Mouse (Mus musculus): Measurements from ENCODE around the gene Pum3. TPM values are rescaled to one million over a fixed set of nuclear protein-coding genes. Genes with fewer than 3 reads are reported as not detected.

Gene Pum3
- total and polyA plus RNA-seq, 3 experiments, result 54.4 to 210 (median 83.3) TPM

DNA sequence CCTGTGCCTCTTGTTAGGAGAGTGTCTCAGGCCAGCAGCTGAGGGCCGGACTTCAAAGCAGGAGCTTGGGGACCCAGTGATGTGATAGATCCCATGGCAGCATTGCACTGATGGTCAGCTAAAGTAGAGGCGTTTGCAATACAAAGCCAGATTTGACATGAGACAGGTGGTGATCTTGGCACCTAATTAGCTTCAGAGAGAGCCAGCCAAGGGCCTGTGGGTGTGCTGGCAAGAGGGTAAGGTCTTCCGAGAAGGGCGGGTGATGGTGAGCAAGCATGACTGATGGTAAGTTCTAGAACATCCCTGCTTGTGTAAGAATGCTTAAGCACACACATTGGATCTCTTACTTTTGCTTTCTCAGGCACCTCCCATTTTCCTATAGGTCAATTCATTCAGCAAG, 37.1 kb upstream of the Pum3 start:
- TF ChIP-seq MEF2A (IDR thresholded peaks at IDR 0.05; ENCODE audit: borderline replicate concordance, low read depth, low read length), result no peak
- TF ChIP-seq MAX (IDR thresholded peaks at IDR 0.05; ENCODE audit: low read length), result no peak
- no peak for TF ChIP-seq USF1 (IDR thresholded peaks at IDR 0.05; ENCODE audit: low read depth, low read length)
- no peak for TF ChIP-seq JUN (IDR thresholded peaks at IDR 0.05; ENCODE audit: insufficient read depth, low read depth, low read length)
- TF ChIP-seq UBTF (IDR thresholded peaks at IDR 0.05; ENCODE audit: low read depth, low read length), result no peak
- no peak for TF ChIP-seq IRF4 (IDR thresholded peaks at IDR 0.05; ENCODE audit: low read depth, low read length)
- TF ChIP-seq NRF1 (IDR thresholded peaks at IDR 0.05; ENCODE audit: low read depth, low read length), result no peak
- no peak for TF ChIP-seq BHLHE40 (IDR thresholded peaks at IDR 0.05; ENCODE audit: low read depth, low read length)
- no peak for TF ChIP-seq SIN3A (IDR thresholded peaks at IDR 0.05; ENCODE audit: low read length)
- TF ChIP-seq RCOR1 (conservative IDR thresholded peaks at IDR 0.05; ENCODE audit: low read depth, low read length), result no peak
- no peak for TF ChIP-seq SMC3 (IDR thresholded peaks at IDR 0.05; ENCODE audit: low read depth, low read length)
- no peak for TF ChIP-seq ZC3H11A (IDR thresholded peaks at IDR 0.05; ENCODE audit: low read depth, low read length)
- no peak for TF ChIP-seq KAT2A (IDR thresholded peaks at IDR 0.05; ENCODE audit: insufficient replicate concordance, low read length)
- no peak for TF ChIP-seq TCF12 (IDR thresholded peaks at IDR 0.05; ENCODE audit: low read depth, low read length)
- no peak for TF ChIP-seq CHD2 (IDR thresholded peaks at IDR 0.05; ENCODE audit: low read length)
- no peak for TF ChIP-seq HCFC1 (IDR thresholded peaks at IDR 0.05; ENCODE audit: low read depth, low read length)
- TF ChIP-seq CHD1 (IDR thresholded peaks at IDR 0.05; ENCODE audit: low read depth, low read length), result no peak
- no peak for TF ChIP-seq RAD21 (IDR thresholded peaks at IDR 0.05; ENCODE audit: low read depth, low read length)
- in situ Hi-C loops (cut with MboI; ENCODE audit: low pct_ligation_motif_present, low pct_unique_long_range_greater_than_20kb, low sequenced_read_pairs), result loop anchor here (25.0 kb wide), 1 partner anchor 221 kb away; no protein-coding TSS in a partner anchor
- H3K4me2 ChIP-seq (ENCODE audit: insufficient read depth, low read depth, poor library complexity, severe bottlenecking), result no peak overlapping the region
- no peaks in the 10 kb centered on the region for H3K27me3 ChIP-seq (replicated peaks)
- H3K9me3 ChIP-seq (replicated peaks; ENCODE audit: low read length), result no peaks in the 10 kb centered on the region
- H3K4me1 ChIP-seq (ENCODE audit: control insufficient read depth in 1 of 2, insufficient read depth in 2 of 2), result no peaks in the 10 kb centered on the region
- DNase-seq (ENCODE audit: extremely low read depth), result no peak
- no peak overlapping the region for H3K4me3 ChIP-seq (replicated peaks in 1 of 3; ENCODE audit: low read depth in 2 of 3, low read length in 2 of 3, poor library complexity in 1 of 3)
- dilution Hi-C loops (cut with MboI; ENCODE audit: extremely low pct_ligation_motif_present, extremely low pct_unique_long_range_greater_than_20kb, low sequenced_read_pairs), result no loop called here
- H3K9ac ChIP-seq (ENCODE audit: insufficient read depth, low read depth), result no peak overlapping the region
- no peak overlapping the region for H3K27ac ChIP-seq (ENCODE audit: insufficient read depth, low read depth)
- no peaks in the 10 kb centered on the region for H3K79me2 ChIP-seq (replicated peaks; ENCODE audit: control insufficient read depth, extremely low read depth, insufficient read depth, poor library complexity, severe bottlenecking)
- no peaks in the 10 kb centered on the region for H3K36me3 ChIP-seq (replicated peaks in 1 of 2; ENCODE audit: control insufficient read depth in 1 of 2, insufficient read depth in 1 of 2, low read length in 1 of 2)

GRCm38 (mm10) chr19:27462656-27463055, 33.0 kb upstream of the Pum3 start:
- in situ Hi-C loops (cut with MboI; ENCODE audit: low pct_ligation_motif_present, low pct_unique_long_range_greater_than_20kb, low sequenced_read_pairs), result loop anchor here (25.0 kb wide), 1 partner anchor 225 kb away; no protein-coding TSS in a partner anchor
- Histone ChIP-seq H3K36me3 (replicated peaks in 1 of 2; ENCODE audit: control insufficient read depth in 1 of 2, insufficient read depth in 1 of 2, low read length in 1 of 2) (no peaks in the 10 kb centered on the region), H3K79me2 (replicated peaks; ENCODE audit: control insufficient read depth, extremely low read depth, insufficient read depth, poor library complexity, severe bottlenecking) (no peaks in the 10 kb centered on the region), H3K9me3 (replicated peaks; ENCODE audit: low read length) (no peaks in the 10 kb centered on the region), H3K27me3 (replicated peaks) (no peaks in the 10 kb centered on the region), H3K27ac (ENCODE audit: insufficient read depth, low read depth) (no peak overlapping the region), H3K9ac (ENCODE audit: insufficient read depth, low read depth) (no peak overlapping the region), H3K4me2 (ENCODE audit: insufficient read depth, low read depth, poor library complexity, severe bottlenecking) (no peak overlapping the region), H3K4me1 (ENCODE audit: control insufficient read depth in 1 of 2, insufficient read depth in 2 of 2) (no peaks in the 10 kb centered on the region), H3K4me3 (replicated peaks in 1 of 3; ENCODE audit: low read depth in 2 of 3, low read length in 2 of 3, poor library complexity in 1 of 3) (no peak overlapping the region)
- TF ChIP-seq PAX5 (IDR thresholded peaks at IDR 0.05; ENCODE audit: low read length) (no peak), CTCF (conservative IDR thresholded peaks at IDR 0.05 in 1 of 2, IDR thresholded peaks at IDR 0.05 in 1 of 2; ENCODE audit: low read depth in 2 of 2, low read length in 2 of 2) (0 out of 4 replicates have a peak, but pooled peaks of 1 of the 2 experiments have one; percentile 12), POLR2A (IDR thresholded peaks at IDR 0.05; ENCODE audit: low read depth, low read length) (no peak), ZNF384 (IDR thresholded peaks at IDR 0.05; ENCODE audit: low read depth, low read length) (peak; percentile 74), ZC3H11A (IDR thresholded peaks at IDR 0.05; ENCODE audit: low read depth, low read length) (no peak)
- no peak for DNase-seq (ENCODE audit: extremely low read depth)
- dilution Hi-C loops (cut with MboI; ENCODE audit: extremely low pct_ligation_motif_present, extremely low pct_unique_long_range_greater_than_20kb, low sequenced_read_pairs), result no loop called here

Measured in CH12.LX (cell line).